ENCODE assay signal across 8 mouse cellular contexts in genomic region chr10:81389373-81389772, GRCm38 (mm10). TPM values are rescaled to one million over a fixed set of nuclear protein-coding genes. Genes with fewer than 3 reads are reported as not detected.
DNase-seq lines count a peak whose midpoint lies in the region; ATAC-seq lines count a peak whose summit lies in the region.
"Had no signal": no experiment of that assay in that cellular context is flagged by ENCODE, and none has a peak within 500 bp of the region (broad histone marks: within the 10 kb centered on the region; RNA-seq: fewer than 3 reads in every experiment).

No protein-coding gene starts in this region.

- no peak for ATAC-seq in hindbrain, embryonic 16.5 days
- ATAC-seq in kidney, embryonic 16.5 days (ENCODE audit: low FRiP score, low TSS enrichment): no peak; the same call in 1 of the 2 replicates

- H3K4me3 ChIP-seq in hindbrain, embryonic 10.5 days: no peak overlapping the region
- no peak overlapping the region for H3K4me3 ChIP-seq in hindbrain, embryonic 16.5 days (ENCODE audit: low read length)
- H3K4me3 ChIP-seq in kidney, embryonic 16.5 days (ENCODE audit: low read length): no peak overlapping the region

- H3K4me2 ChIP-seq in hindbrain, embryonic 16.5 days (ENCODE audit: low read length): no peak overlapping the region
- no peak overlapping the region for H3K4me2 ChIP-seq in kidney, embryonic 16.5 days (replicated peaks; ENCODE audit: low read depth, low read length)

- H3K36me3 ChIP-seq in hindbrain, embryonic 10.5 days: peaks cover 46% of the 10 kb centered on the region
- peaks cover 29% of the 10 kb centered on the region for H3K36me3 ChIP-seq in hindbrain, embryonic 16.5 days (ENCODE audit: control insufficient read depth, insufficient read depth, low read length)
- peaks cover 29% of the 10 kb centered on the region for H3K36me3 ChIP-seq in kidney, embryonic 16.5 days (ENCODE audit: insufficient read depth, low read length)

- H3K9ac ChIP-seq in hindbrain, embryonic 16.5 days (ENCODE audit: low read depth, low read length): no peak overlapping the region
- no peak overlapping the region; the same call in 1 of the 2 replicates for H3K9ac ChIP-seq in kidney, embryonic 16.5 days (replicated peaks; ENCODE audit: low read length)

- 49% methylated on average over 3 of the region's 3 CpGs for WGBS in hindbrain, embryonic 10.5 days
- 36% methylated on average over 3 of the region's 3 CpGs for WGBS in hindbrain, embryonic 16.5 days
- 50% methylated on average over 3 of the region's 3 CpGs for WGBS in kidney, embryonic 16.5 days

- no peak for DNase-seq in hindbrain, embryonic 10.5 days (ENCODE audit: low spot score)
- peak; percentile 49 for DNase-seq in urinary bladder, postnatal 14 days (ENCODE audit: low spot score)
- no peak for DNase-seq in urinary bladder, postnatal 10 days (ENCODE audit: low spot score)
- no peak for DNase-seq in thymus, postnatal 14 days
- no peak for DNase-seq in thymus, postnatal 4 days

- no peaks in the 10 kb centered on the region for H3K9me3 ChIP-seq in hindbrain, embryonic 10.5 days
- H3K9me3 ChIP-seq in hindbrain, embryonic 16.5 days (ENCODE audit: control insufficient read depth, low read length): no peaks in the 10 kb centered on the region
- no peaks in the 10 kb centered on the region for H3K9me3 ChIP-seq in kidney, embryonic 16.5 days (ENCODE audit: low read length)

- H3K27me3 ChIP-seq in hindbrain, embryonic 10.5 days (ENCODE audit: insufficient read depth, poor library complexity, severe bottlenecking): peaks cover 10% of the 10 kb centered on the region
- no peaks in the 10 kb centered on the region for H3K27me3 ChIP-seq in hindbrain, embryonic 16.5 days (replicated peaks; ENCODE audit: control insufficient read depth, insufficient read depth, low read length)
- no peaks in the 10 kb centered on the region for H3K27me3 ChIP-seq in kidney, embryonic 16.5 days (ENCODE audit: insufficient read depth, low read length)
- H3K27me3 ChIP-seq: Patski had no signal

- H3K4me1 ChIP-seq in hindbrain, embryonic 10.5 days (replicated peaks): peaks cover 57% of the 10 kb centered on the region
- peaks cover 26% of the 10 kb centered on the region for H3K4me1 ChIP-seq in hindbrain, embryonic 16.5 days (ENCODE audit: control insufficient read depth, insufficient read depth, low read depth, low read length)
- H3K4me1 ChIP-seq in kidney, embryonic 16.5 days (ENCODE audit: insufficient read depth, low read length): peaks cover 41% of the 10 kb centered on the region

- peak overlapping the region; percentile 37 for H3K27ac ChIP-seq in hindbrain, embryonic 10.5 days
- H3K27ac ChIP-seq in hindbrain, embryonic 16.5 days (ENCODE audit: low read depth, low read length): no peak overlapping the region; the same call in 1 of the 2 replicates
- H3K27ac ChIP-seq in kidney, embryonic 16.5 days (ENCODE audit: low read length): peak overlapping the region; percentile 44; the same call in 1 of the 2 replicates

RNA-seq across cellular contexts. Expression of gene Gm48552, which starts 0.6 kb away (rescaled TPM):
- polyA plus RNA-seq in hindbrain, embryonic 10.5 days (2016; fragmentation: Nextera tagmentation; extraction: Ambion mirVana): 1.0 and 2.5 TPM in 2 replicates
- 1.5 and 2.2 TPM in 2 replicates for polyA plus RNA-seq in hindbrain, embryonic 16.5 days (2015; fragmentation: Nextera tagmentation; extraction: Ambion mirVana)
- polyA plus RNA-seq in kidney, embryonic 16.5 days (2015; fragmentation: Nextera tagmentation; extraction: Ambion mirVana): 1.4 and 1.6 TPM in 2 replicates

RNA-seq across cellular contexts. Expression of gene Smim24, which starts 3.5 kb away (rescaled TPM):
- 2.7 and 3.0 TPM in 2 replicates for polyA plus RNA-seq in hindbrain, embryonic 10.5 days (2016; fragmentation: Nextera tagmentation; extraction: Ambion mirVana)
- polyA plus RNA-seq in hindbrain, embryonic 16.5 days (2015; fragmentation: Nextera tagmentation; extraction: Ambion mirVana): 1.6 and 2.3 TPM in 2 replicates
- 42.7 and 44.1 TPM in 2 replicates for polyA plus RNA-seq in kidney, embryonic 16.5 days (2015; fragmentation: Nextera tagmentation; extraction: Ambion mirVana)

RNA-seq across cellular contexts. Expression of gene Gm48551, which starts 5.1 kb away (rescaled TPM):
- 4.0 and 4.8 TPM in 2 replicates for polyA plus RNA-seq in hindbrain, embryonic 10.5 days (2016; fragmentation: Nextera tagmentation; extraction: Ambion mirVana)
- polyA plus RNA-seq in hindbrain, embryonic 16.5 days (2015; fragmentation: Nextera tagmentation; extraction: Ambion mirVana): 7.9 and 9.4 TPM in 2 replicates
- polyA plus RNA-seq in kidney, embryonic 16.5 days (2015; fragmentation: Nextera tagmentation; extraction: Ambion mirVana): 5.0 and 5.2 TPM in 2 replicates

RNA-seq across cellular contexts. Expression of gene Dohh, which starts 5.1 kb away (rescaled TPM):
- polyA plus RNA-seq in hindbrain, embryonic 10.5 days (2016; fragmentation: Nextera tagmentation; extraction: Ambion mirVana): 95.8 and 98.2 TPM in 2 replicates
- polyA plus RNA-seq in hindbrain, embryonic 16.5 days (2015; fragmentation: Nextera tagmentation; extraction: Ambion mirVana): 99.8 and 108 TPM in 2 replicates
- 87.6 and 104 TPM in 2 replicates for polyA plus RNA-seq in kidney, embryonic 16.5 days (2015; fragmentation: Nextera tagmentation; extraction: Ambion mirVana)

RNA-seq across cellular contexts. Expression of gene Fzr1, which starts 11.1 kb away (rescaled TPM):
- 138 and 143 TPM in 2 replicates for polyA plus RNA-seq in hindbrain, embryonic 10.5 days (2016; fragmentation: Nextera tagmentation; extraction: Ambion mirVana)
- 149 and 156 TPM in 2 replicates for polyA plus RNA-seq in hindbrain, embryonic 16.5 days (2015; fragmentation: Nextera tagmentation; extraction: Ambion mirVana)
- 111 and 115 TPM in 2 replicates for polyA plus RNA-seq in kidney, embryonic 16.5 days (2015; fragmentation: Nextera tagmentation; extraction: Ambion mirVana)

Comparison
In these comparisons a context has a peak if more than half of its experiments do, and no peak if none do; other contexts are left out.
1. RNA of gene Smim24, which starts 3.5 kb away (polyA plus RNA-seq): 42.7 to 44.1 TPM in kidney, embryonic 16.5 days; 2.7 to 3.0 TPM in hindbrain, embryonic 10.5 days and 1.6 to 2.3 TPM in hindbrain, embryonic 16.5 days; every median in the first group is over 10 times any median in the second.